Mouse (Mus musculus) spleen, adult 2 months (tissue): Measurements from ENCODE around the gene Rdx.

Source experiments
- CTCF ChIP-seq: fragments of 200-500 bp; IDR thresholded peaks from 2 replicates; pipeline ENCODE4 v1.5.1; 2011; ENCODE audit warnings: mild to moderate bottlenecking, inconsistent platforms; ENCODE audit not compliant: insufficient read depth, insufficient read length, insufficient replicate concordance; ENCODE audit errors: extremely low read depth
- POLR2A ChIP-seq: fragments of 200-500 bp; IDR thresholded peaks from 2 replicates; pipeline ENCODE4 v1.6.1; 2011; ENCODE audit warnings: low read depth, low read length, inconsistent platforms

GRCm38 (mm10) chr9:52048650-52049081 is 1.7 kb downstream of the Rdx start:
- TF ChIP-seq POLR2A, result no peak
- no peak for TF ChIP-seq CTCF
